Mouse (Mus musculus): ENCODE measurements at regions not wholly inside any gene's neighbourhood (a gene's known extent, or its start where the extent isn't known, plus 50 kb on each side); places are given as distances from the start of the nearest gene placed in this dataset.
A peak's percentile ranks its signal among the peaks of the same experiment; 100 is the strongest.

DNA sequence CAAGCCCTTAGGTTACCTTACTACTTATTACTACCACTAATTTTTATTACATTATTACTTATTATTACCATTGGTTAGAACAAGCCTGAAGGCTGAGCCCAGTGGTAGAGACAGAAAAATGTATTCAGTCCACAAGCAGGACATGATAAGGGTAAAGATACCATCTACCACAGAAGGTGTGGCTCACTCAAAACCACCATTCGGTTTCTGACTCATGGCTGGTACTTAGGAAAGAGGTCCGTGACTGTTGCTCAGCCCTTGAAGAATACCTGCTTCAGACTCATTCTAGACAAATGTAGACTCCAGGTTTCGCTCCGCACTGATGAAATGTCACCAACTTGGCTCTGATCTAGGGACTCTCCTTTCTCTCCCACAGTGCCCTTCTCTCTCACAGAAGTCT, 56.1 kb upstream of the Emx2 start:
- TF ChIP-seq POLR2AphosphoS5 (IDR thresholded peaks at IDR 0.05; ENCODE audit: borderline replicate concordance, low read depth, low read length), result no peak
- 0 out of 2 replicates have a peak, but pooled peaks have one; percentile 23 for TF ChIP-seq POLR2AphosphoS2 (IDR thresholded peaks at IDR 0.05; ENCODE audit: low read length)
- TF ChIP-seq CTCF (IDR thresholded peaks at IDR 0.05 in 2 of 3, conservative IDR thresholded peaks at IDR 0.05 in 1 of 3; ENCODE audit: control insufficient read depth in 1 of 3, insufficient read depth in 1 of 3, low read depth in 2 of 3, low read length in 3 of 3, poor library complexity in 1 of 3, severe bottlenecking in 1 of 3), result no peak
- TF ChIP-seq EP300 (IDR thresholded peaks at IDR 0.05; ENCODE audit: low read depth in 1 of 2, low read length in 2 of 2), result peak; percentile 93 to 95
- 0 out of 2 replicates have a peak, but pooled peaks have one; percentile 5 for TF ChIP-seq ELF1 (IDR thresholded peaks at IDR 0.05; ENCODE audit: low read depth, low read length)
- peak in 1 of 2 experiments; percentile 62; a peak in 3 of 4 replicates for TF ChIP-seq POLR2A (IDR thresholded peaks at IDR 0.05; ENCODE audit: control insufficient read depth in 1 of 2, insufficient read depth in 1 of 2, low read depth in 1 of 2, low read length in 2 of 2, poor library complexity in 1 of 2)
- TF ChIP-seq USF1 (IDR thresholded peaks at IDR 0.05; ENCODE audit: low read depth, low read length), result no peak
- TF ChIP-seq ZNF384 (IDR thresholded peaks at IDR 0.05; ENCODE audit: low read depth, low read length), result no peak
- TF ChIP-seq MXI1 (IDR thresholded peaks at IDR 0.05; ENCODE audit: low read depth, low read length), result no peak
- TF ChIP-seq MAFK (IDR thresholded peaks at IDR 0.05; ENCODE audit: borderline replicate concordance, low read depth, low read length), result no peak
